Mouse (Mus musculus): ENCODE results near the gene Chd4.

DNA sequence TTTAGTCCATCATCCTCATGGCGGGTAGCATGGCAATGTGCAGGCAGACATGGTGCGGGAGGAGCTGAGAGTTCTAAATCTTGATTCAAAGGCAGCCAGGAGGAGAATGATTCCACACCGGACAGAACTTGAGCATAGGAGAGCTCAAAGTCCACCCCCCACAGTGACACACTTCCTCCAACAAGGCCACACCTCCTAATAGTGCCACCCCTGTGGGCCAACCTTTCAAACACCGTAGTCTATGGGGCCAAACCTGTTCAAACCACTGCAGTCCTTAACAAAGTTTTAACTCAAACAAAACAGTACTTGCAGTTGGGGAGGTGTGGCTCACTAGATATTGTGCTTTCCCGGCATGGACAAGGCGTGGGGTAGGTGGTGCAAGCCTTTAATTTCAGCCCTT is 31.9 kb upstream of the Chd4 start:
- no peak for TF ChIP-seq CTCF (IDR thresholded peaks at IDR 0.05; ENCODE audit: low read depth, low read length)
- TF ChIP-seq POLR2A (IDR thresholded peaks at IDR 0.05; ENCODE audit: extremely low read depth, insufficient read depth, low read length), result no peak
